Mouse (Mus musculus) skeletal muscle tissue, adult 2 months (tissue): Measurements from ENCODE around the gene Olfr659.

Source experiments
- DNase-seq: peaks from one replicate; pipeline ENCODE4 v3.0.0-alpha.2; 2012; ENCODE audit warnings: low read depth, low spot score

Olfr659 gene

DNA sequence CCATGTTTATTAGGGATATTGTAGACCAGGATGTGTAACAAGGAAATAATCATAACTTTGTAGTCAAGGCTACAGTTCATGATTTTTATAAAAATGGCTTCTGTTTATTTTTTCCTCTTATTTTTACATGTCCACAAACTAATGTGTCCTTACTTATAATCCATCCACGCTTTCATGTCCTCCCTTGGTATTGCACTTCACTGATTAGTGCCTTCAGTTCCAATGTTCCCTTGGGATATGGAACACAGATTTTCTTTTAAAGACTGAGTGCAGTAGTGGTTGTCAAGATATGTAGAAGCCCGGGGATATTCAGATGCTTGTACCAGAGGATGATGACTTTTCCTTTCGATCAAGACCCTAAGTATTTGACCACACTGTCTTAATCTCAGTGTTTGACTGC, at the start of gene Olfr659:
Gene Olfr659, plus strand, starts transcription at position 301 of the 400 bp plus-strand sequence.
- DNase-seq: no peak

DNA sequence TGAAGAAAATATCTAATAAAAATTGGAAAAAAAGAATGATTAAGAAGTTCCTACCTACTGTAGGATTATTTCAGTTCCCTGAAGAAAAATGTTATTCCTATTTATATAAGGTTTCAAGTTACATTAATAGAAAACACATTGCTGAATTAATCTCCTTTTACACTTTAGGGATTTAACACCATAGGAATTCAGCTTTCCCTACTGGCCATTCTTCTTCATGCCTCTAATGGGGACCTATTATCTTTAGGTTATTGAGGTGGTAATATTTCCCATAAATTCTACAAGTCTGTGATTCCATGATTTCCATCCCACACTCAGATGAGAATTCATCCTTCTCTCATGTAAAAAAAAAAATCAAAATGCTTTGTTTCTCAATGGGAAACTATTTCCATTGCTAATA, 42.1 kb upstream of the Olfr659 start, which contains the start of gene Olfr657:
Gene Olfr657, plus strand, starts transcription at position 301 of the 400 bp plus-strand sequence.
- no peak for DNase-seq

DNA sequence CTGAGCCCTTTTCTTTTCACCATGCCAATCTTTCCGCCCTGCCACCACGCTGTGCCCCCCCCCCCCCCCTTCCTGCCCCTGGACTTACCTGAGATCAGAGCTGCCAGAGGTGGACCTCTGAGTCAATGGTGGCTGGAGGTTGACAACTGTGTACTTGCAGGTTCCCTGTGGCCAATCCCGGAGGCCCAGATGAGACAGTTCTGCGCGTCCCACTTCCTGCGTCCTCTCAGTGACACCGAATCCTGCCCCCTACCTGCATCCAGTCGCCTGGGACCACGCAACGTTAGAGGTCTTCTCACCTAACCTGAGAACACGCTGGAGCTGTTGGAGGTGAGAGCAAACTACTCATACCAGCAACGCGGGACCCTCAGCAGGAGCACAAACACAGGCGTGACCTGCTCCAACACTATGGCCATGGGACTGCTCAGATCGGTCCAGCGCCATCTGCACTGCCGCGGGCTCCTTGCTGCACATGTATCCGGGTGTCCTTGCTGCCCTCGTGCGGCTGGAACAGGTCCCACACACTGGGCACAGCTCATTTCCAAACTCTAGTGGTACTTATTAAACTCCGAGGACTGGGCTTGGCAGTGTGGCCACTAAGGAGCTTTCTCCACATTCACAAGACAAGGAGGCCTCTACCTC, 19.6 kb upstream of the Olfr659 start, which contains the start of gene Olfr658:
Gene Olfr658, minus strand, starts transcription at position 465 of the 642 bp plus-strand sequence.
- DNase-seq: no peak

DNA sequence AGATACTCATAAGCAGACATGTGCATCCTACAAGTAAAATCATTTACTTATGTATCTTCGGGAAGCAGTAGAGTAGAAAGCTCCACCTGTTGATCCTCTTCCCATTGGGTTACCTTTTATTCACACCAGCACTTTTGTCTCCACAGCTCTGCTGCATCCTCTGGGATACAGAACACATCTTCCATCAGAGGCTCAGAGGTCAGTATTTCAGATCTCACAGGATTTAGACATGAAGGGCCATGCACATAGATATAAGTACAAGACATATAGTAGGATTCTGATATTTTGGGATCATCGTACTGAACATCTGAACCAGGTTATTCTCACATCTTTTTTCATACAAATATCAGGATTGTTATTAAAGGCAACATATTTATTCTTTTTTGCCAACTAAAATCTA, 19.6 kb downstream of the Olfr659 start, which contains the start of gene Olfr661:
Gene Olfr661, plus strand, starts transcription at position 301 of the 400 bp plus-strand sequence.
- DNase-seq: no peak
